Mouse (Mus musculus) forebrain, embryonic 12.5 days (tissue): ENCODE data around the gene Itgb7. TPM values are rescaled to one million over a fixed set of nuclear protein-coding genes. Genes with fewer than 3 reads are reported as not detected.
A peak's percentile ranks its signal among the peaks of the same experiment; 100 is the strongest.

Source experiments
- ATAC-seq: fragments of 200-750 bp; cut with Nextera tagmentation; 2 replicates; pipeline ENCODE4 v1.8.0; 2017; ENCODE audit warnings: moderate TSS enrichment; ENCODE audit not compliant: low FRiP score
- H3K27ac ChIP-seq: fragments of 300-500 bp; sonication (generic); 2 replicates; pipeline ENCODE4 v1.5.1; 2016; ENCODE audit warnings: mild to moderate bottlenecking
- H3K27me3 ChIP-seq: fragments of 300-500 bp; sonication (generic); 2 replicates; pipeline ENCODE4 v1.6.1; 2016; ENCODE audit warnings: mild to moderate bottlenecking
- H3K36me3 ChIP-seq: fragments of 300-500 bp; sonication (generic); replicated peaks from 2 replicates; pipeline ENCODE4 v1.6.1; 2016; ENCODE audit warnings: mild to moderate bottlenecking
- H3K4me1 ChIP-seq: fragments of 300-500 bp; sonication (generic); 2 replicates; pipeline ENCODE4 v1.6.1; 2016
- H3K4me2 ChIP-seq: fragments of 300-500 bp; sonication (generic); 2 replicates; pipeline ENCODE4 v1.6.1; 2016; ENCODE audit warnings: mild to moderate bottlenecking, moderate library complexity
- H3K4me3 ChIP-seq: fragments of 300-500 bp; sonication (generic); replicated peaks from 2 replicates; pipeline ENCODE4 v1.5.1; 2016; ENCODE audit warnings: mild to moderate bottlenecking
- H3K9ac ChIP-seq: fragments of 300-500 bp; sonication (generic); 2 replicates; pipeline ENCODE4 v1.6.1; 2016; ENCODE audit warnings: mild to moderate bottlenecking
- H3K9me3 ChIP-seq: fragments of 300-500 bp; sonication (generic); 2 replicates; pipeline ENCODE4 v1.6.1; 2016
- WGBS: fragments of 180-500 bp; shearing (Covaris S2); methylation state at CpG from one replicate; pipeline ENCODE4 v1.1.7; 2016; 5-methylcytosine and 5-hydroxymethylcytosine counted together
- polyA plus RNA-seq: library from polyadenylated mRNA; unstranded; fragments of >200 nt; fragmentation: Nextera tagmentation; extraction: Ambion mirVana; gene quantifications from 2 replicates; pipeline ENCODE4 v1.2.1, GENCODE M21; 2016

Itgb7 gene
- 0.65 and 0.88 TPM in 2 replicates for polyA plus RNA-seq

DNA sequence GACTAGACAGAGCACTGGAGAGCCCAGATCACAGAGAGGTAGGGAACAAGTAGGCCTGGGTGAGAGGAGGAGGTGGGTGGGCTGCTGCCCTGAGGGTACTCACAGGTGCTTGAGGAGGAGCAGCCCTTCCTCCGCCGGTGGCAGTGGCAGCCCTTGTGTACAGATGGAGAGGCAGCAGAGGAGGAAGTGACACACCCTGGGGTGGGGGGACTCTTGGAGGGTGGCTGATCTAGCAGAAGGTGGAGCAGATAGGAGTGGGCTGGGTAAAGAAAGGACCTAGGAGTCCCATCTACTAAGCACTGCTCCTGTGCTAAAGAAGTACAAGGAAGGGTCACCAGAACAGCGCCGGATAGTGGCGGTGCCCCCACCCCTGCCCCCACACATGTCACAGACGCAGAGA is at the start of gene Itgb7:
Gene Itgb7 (minus strand): TSS at position 197 of the 400 bp plus-strand sequence.
- Histone ChIP-seq H3K9me3 (no peaks in the 10 kb centered on the region), H3K27ac (no peak within 1 kb of the TSS), H3K36me3 (no peaks in the 10 kb centered on the region), H3K9ac (0 out of 2 replicates have a peak within 1 kb of the TSS, but pooled peaks have one; percentile 25), H3K27me3 (peaks cover 3% of the 10 kb centered on the region; the same call in 1 of the 2 replicates), H3K4me1 (peaks cover 16% of the 10 kb centered on the region), H3K4me3 (no peak within 1 kb of the TSS), H3K4me2 (no peak within 1 kb of the TSS)
- WGBS, result 53% methylated on average over 6 of the region's 6 CpGs
- no peak for ATAC-seq

DNA sequence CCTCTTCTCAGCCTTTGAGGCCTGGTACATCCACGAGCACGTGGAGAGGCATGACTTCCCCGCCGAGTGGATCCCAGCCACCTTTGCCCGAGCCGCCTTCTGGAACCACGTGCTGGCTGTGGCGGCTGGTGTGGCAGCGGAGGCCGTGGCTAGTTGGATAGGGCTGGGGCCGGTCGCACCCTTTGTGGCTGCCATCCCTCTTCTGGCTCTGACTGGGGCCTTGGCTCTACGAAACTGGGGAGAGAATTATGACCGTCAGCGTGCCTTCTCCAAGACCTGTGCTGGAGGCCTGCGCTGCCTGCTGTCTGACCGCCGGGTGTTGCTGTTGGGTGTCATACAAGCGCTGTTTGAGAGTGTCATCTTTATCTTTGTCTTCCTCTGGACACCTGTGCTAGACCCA is 48.9 kb upstream of the Itgb7 start:
- peaks cover 18% of the 10 kb centered on the region for H3K4me1 ChIP-seq
- H3K9me3 ChIP-seq, result no peaks in the 10 kb centered on the region
- no peak overlapping the region for H3K27ac ChIP-seq
- H3K27me3 ChIP-seq, result no peaks in the 10 kb centered on the region
- peaks cover 18% of the 10 kb centered on the region for H3K36me3 ChIP-seq
- H3K9ac ChIP-seq, result 0 out of 2 replicates have a peak overlapping the region, but pooled peaks have one; percentile 88
- H3K4me3 ChIP-seq, result peak overlapping the region; percentile 92
- WGBS, result 98% methylated on average over 19 of the region's 19 CpGs
- peak overlapping the region; percentile 93 for H3K4me2 ChIP-seq
- no peak for ATAC-seq

DNA sequence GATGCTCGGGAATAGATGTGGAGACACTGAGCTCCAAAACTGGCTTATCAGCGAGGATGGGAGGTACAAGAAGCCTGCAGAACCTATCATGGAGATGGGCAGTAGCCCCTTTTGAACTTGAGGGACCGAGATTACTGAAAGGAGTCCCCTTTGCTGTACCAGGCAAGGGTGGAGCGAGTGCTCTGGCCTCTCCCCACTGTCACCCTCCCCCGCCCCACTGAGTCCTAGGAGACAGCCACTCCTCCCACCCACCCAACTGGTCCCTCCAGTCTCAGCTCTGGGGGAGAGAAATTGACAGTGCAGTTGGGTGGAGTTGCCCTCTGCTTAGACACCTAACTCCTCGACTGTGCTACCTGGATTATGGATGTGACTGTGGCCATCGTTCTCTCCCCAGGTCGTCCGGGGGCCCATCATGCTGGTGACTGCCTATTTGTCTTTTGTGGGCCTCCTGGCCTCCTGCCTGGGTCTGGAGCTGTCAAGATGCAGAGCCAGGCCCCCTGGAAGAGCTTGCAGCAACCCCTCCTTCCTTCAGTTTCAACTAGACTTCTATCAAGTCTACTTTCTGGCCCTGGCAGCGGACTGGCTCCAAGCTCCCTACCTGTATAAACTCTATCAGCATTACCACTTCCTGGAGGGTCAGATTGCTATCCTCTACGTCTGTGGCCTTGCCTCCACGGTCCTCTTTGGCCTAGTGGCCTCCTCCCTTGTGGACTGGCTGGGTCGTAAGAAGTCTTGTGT is 48.2 kb upstream of the Itgb7 start:
- H3K27ac ChIP-seq, result peak overlapping the region; percentile 73
- peak overlapping the region; percentile 88 for H3K9ac ChIP-seq
- peaks cover 18% of the 10 kb centered on the region for H3K36me3 ChIP-seq
- peak overlapping the region; percentile 92 for H3K4me3 ChIP-seq
- peak; percentile 34; the same call in 1 of the 2 replicates for ATAC-seq
- 28% methylated on average over 13 of the region's 13 CpGs for WGBS
- H3K4me2 ChIP-seq, result peak overlapping the region; percentile 93
- H3K4me1 ChIP-seq, result peaks cover 18% of the 10 kb centered on the region
- H3K9me3 ChIP-seq, result no peaks in the 10 kb centered on the region
- no peaks in the 10 kb centered on the region for H3K27me3 ChIP-seq

DNA sequence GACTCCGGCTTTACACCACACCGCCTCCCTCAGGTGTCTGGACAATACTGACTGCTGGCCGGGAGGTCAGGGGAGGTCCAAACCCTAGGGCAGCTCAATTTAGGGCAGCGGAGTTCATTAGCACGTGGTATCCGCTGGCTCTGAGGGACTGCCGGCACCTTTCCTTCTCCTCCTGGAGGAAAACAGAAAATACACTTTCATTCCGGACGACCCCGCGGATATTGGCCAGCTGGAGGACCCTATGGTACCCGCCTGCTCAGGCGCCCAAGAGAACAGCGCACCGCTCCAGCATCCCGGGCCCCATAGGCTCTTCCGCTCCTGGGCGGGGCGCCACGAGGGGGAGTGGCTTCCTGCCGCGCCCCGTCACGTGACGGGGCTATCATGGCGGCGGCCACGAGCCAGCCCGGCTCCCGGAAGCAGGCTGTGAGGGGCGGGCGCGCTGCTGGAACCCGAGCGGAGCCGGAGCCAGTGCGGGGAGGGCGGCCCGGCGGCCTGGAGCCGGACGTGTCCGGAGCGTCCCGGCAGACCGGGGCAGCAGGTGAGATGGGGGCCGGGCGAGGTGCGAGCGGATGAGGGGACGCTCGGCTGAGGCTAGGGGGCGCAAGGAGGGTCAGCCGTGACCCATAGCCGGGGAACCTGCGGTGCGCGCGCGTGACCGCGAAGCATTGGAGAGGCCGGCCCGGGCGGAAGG is 47.5 kb upstream of the Itgb7 start, which contains the start of gene Mfsd5:
Gene Mfsd5 (plus strand): TSS at position 363 of the 691 bp plus-strand sequence.
- Histone ChIP-seq H3K9me3 (no peaks in the 10 kb centered on the region), H3K27me3 (no peaks in the 10 kb centered on the region), H3K9ac (peak within 1 kb of the TSS; percentile 88), H3K4me2 (peak within 1 kb of the TSS; percentile 93), H3K27ac (peak within 1 kb of the TSS; percentile 73), H3K36me3 (peaks cover 18% of the 10 kb centered on the region), H3K4me1 (peaks cover 18% of the 10 kb centered on the region), H3K4me3 (peak within 1 kb of the TSS; percentile 92)
- peak; percentile 98 for ATAC-seq
- WGBS, result under 1% methylated on average over 65 of the region's 65 CpGs

DNA sequence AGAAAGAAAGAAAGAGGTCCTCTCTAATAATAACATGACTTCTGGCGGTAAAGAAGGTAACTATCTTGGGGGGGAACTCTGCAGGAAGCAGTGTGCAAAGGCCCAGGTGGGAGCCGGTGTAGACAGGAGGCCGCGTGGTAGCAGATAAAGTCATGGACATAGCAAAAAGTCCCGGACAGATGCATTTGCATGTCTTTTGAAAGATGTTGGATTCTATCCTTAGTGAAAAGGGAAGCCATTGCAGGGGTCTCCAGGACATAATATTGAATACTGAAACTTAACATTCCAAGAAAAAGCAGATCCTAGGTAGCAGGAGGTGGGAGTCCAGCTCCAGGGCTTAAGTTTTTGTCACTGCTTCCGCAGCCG is 47.0 kb upstream of the Itgb7 start:
- Histone ChIP-seq H3K9me3 (no peaks in the 10 kb centered on the region), H3K27me3 (no peaks in the 10 kb centered on the region), H3K4me2 (peak overlapping the region; percentile 93), H3K36me3 (peaks cover 18% of the 10 kb centered on the region), H3K4me1 (peaks cover 18% of the 10 kb centered on the region), H3K27ac (peak overlapping the region; percentile 73), H3K4me3 (peak overlapping the region; percentile 92), H3K9ac (peak overlapping the region; percentile 88)
- WGBS, result 35% methylated on average over 7 of the region's 7 CpGs
- ATAC-seq, result peak; percentile 24; the same call in 1 of the 2 replicates

DNA sequence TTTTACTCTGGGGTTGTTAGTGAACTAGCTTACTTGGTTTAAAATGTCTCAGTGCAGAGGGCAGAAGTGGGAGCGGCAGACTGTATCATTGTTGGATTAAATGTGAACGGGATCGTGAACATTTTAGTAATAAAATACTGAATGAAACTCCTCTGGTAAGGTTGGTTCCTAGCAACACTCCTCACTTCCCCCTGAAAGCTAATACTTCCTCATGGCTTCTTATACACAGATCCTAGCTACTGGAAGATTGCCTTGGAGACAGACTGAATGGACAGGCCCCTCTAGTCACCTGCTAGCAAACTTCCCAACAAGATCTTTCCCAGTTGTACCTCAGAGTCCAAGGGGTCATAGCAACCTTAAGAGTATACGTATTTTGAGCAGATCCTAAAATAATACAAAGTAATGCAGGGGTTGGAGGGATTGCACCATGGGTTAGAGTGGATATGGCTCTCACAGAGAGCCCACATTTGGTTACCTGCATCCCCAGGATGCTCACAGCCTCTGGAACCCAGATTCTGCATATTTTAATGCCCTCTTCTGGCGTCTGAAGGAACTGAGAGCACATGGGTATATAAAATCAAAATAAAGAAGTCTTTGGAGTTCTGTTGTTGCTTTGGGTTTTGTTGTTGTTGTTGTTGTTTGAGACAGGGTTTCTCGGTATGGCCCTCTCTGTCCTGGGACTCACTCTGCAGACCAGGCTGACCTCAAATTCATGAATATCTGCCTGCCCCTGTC is 42.4 kb upstream of the Itgb7 start:
- Histone ChIP-seq H3K9me3 (no peaks in the 10 kb centered on the region), H3K27ac (no peak overlapping the region), H3K36me3 (no peaks in the 10 kb centered on the region), H3K4me2 (no peak overlapping the region), H3K27me3 (peaks cover 22% of the 10 kb centered on the region), H3K4me3 (no peak overlapping the region), H3K4me1 (peaks cover 14% of the 10 kb centered on the region), H3K9ac (no peak overlapping the region)
- ATAC-seq, result no peak
- 77% methylated on average over 6 of the region's 6 CpGs for WGBS

DNA sequence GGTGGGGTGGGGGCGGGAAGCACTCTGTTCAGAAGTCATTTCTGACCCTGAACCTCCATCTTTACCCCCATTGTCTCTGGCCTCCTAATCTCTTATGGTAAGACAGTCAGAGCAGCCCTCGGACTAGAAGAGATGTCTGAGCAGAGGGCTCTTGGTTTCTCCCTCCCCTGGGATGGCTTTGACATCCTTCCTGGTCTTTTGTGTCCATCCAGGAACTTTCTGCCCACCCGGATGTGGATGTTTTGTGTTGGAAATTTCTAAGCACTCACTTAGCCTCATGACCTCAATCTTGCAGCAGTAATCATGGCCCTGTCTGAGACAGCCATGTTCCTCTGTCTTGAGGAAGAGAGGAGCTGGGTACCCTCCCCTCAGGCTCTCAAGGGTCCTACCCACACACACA is 39.7 kb upstream of the Itgb7 start:
- WGBS, result 18% methylated on average over 3 of the region's 3 CpGs
- peaks cover 22% of the 10 kb centered on the region for H3K27me3 ChIP-seq
- H3K4me2 ChIP-seq, result no peak overlapping the region
- no peak overlapping the region for H3K9ac ChIP-seq
- peaks cover 10% of the 10 kb centered on the region for H3K4me1 ChIP-seq
- no peak for ATAC-seq
- no peaks in the 10 kb centered on the region for H3K36me3 ChIP-seq
- no peak overlapping the region for H3K27ac ChIP-seq
- H3K4me3 ChIP-seq, result no peak overlapping the region
- H3K9me3 ChIP-seq, result no peaks in the 10 kb centered on the region

DNA sequence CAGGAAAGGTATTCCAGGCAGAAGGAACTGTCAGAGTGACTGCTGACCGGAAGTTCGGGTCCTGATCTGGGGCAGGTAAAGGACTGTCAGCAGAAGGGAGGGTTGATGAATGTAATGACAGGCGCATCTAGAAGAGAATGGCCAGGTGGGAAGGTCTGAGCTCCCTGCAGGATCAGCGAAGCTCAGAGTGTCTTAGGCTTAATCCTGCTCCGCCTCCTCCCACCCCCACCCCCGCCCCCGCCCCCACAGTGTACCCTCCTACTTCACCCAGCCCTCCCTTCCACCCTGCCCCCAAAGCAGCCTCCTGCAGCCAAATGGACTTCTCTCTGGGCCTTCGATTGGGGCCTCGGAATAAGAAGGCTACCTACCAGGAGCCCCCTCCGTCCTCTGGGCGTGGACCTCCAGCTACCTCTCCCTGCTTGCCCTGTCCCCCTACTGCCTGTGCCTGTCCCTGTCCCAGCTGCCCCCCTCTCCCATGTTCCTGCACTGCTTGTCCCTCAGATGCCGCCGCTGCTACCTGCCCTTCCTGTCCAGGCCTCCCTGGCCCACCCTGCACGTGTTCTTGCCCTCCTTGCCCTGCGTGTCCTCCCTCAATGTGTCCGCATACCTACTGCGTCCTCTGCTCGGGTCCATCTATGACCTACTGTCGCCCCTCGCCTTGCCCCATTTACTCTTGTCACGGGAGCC is 38.7 kb upstream of the Itgb7 start, which contains the start of gene Gm9918:
Gene Gm9918 (plus strand): TSS at position 290 of the 687 bp plus-strand sequence.
- Histone ChIP-seq H3K4me2 (peak within 1 kb of the TSS; percentile 40), H3K4me3 (peak within 1 kb of the TSS; percentile 11), H3K36me3 (no peaks in the 10 kb centered on the region), H3K4me1 (peaks cover 10% of the 10 kb centered on the region), H3K27ac (no peak within 1 kb of the TSS), H3K27me3 (peaks cover 22% of the 10 kb centered on the region), H3K9ac (peak within 1 kb of the TSS; percentile 8; the same call in 1 of the 2 replicates), H3K9me3 (no peaks in the 10 kb centered on the region)
- WGBS, result 5% methylated on average over 20 of the region's 21 CpGs
- ATAC-seq, result no peak

DNA sequence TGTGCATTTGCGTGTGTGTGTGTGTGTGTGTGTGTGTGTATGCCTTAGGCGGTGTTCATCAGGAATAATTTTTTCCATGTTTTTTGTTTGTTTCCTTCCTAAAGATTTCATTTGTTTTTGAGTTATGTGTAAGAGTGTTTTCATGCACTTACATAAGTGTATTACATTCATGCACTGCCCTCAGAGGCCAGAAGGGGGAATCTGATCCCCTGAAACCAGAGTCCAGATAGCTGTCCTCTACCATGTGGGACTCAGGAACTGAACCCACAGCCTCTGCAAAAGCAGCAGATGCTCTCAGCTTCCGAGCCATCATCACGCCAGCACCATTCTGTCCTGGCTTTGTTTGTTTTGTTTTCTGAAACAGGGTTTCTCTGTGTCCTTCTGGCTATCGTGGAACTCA is 33.8 kb upstream of the Itgb7 start:
- H3K27me3 ChIP-seq, result peaks cover 11% of the 10 kb centered on the region
- no peak overlapping the region for H3K4me3 ChIP-seq
- H3K9me3 ChIP-seq, result no peaks in the 10 kb centered on the region
- WGBS, result 87% methylated on average over 5 of the region's 5 CpGs
- no peak overlapping the region for H3K9ac ChIP-seq
- H3K27ac ChIP-seq, result no peak overlapping the region
- no peak for ATAC-seq
- no peaks in the 10 kb centered on the region for H3K36me3 ChIP-seq
- H3K4me1 ChIP-seq, result peaks cover 5% of the 10 kb centered on the region
- no peak overlapping the region for H3K4me2 ChIP-seq

DNA sequence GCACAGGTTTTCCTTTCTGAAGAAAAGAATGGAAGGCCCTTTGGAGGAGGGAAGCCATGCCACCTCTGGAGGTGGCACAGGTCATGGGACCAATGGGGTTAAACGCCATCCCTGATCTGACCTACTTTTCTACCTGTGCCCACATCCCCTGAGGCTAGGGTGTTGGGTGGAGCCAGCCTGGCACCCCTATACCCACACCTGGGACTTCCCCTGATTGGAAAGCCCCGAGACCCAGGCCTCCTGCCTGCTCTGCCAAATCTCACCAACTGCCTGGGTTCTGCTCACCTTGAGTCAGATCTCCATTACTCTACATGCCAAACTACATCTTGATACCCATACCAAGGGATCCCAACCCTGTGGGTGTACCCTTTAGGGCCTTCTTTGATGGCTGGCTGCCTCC is 31.3 kb upstream of the Itgb7 start:
- Histone ChIP-seq H3K4me2 (no peak overlapping the region), H3K9ac (no peak overlapping the region), H3K4me3 (no peak overlapping the region), H3K4me1 (peaks cover 9% of the 10 kb centered on the region), H3K36me3 (no peaks in the 10 kb centered on the region), H3K27me3 (peaks cover 19% of the 10 kb centered on the region), H3K27ac (no peak overlapping the region), H3K9me3 (no peaks in the 10 kb centered on the region)
- ATAC-seq, result no peak
- whole genome bisulfite sequencing, result 75% methylated on average over 2 of the region's 2 CpGs

DNA sequence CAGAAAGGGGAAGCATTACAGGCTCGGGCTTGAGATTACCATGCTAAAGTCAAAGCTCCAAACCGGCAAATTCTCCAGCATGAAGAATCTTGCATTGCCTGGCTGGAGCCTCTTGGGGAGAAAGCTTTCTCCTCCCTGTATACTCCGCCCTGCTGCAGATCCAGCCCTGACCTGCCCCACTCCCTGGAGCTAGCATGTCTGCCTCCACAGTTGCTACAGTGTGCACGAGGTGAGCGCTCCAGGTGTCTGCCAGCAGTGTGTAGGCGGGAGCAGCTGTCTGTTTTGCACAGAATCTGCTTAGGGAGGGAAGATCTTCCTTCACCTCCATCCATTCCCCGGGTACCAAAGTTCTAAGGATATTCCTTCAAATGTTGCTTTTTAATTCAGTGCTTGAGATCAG is 30.8 kb upstream of the Itgb7 start:
- H3K9ac ChIP-seq, result no peak overlapping the region
- H3K9me3 ChIP-seq, result no peaks in the 10 kb centered on the region
- no peak overlapping the region for H3K27ac ChIP-seq
- WGBS, result 54% methylated on average over 7 of the region's 7 CpGs
- peaks cover 14% of the 10 kb centered on the region for H3K4me1 ChIP-seq
- no peak overlapping the region for H3K4me3 ChIP-seq
- H3K36me3 ChIP-seq, result no peaks in the 10 kb centered on the region
- ATAC-seq, result no peak
- H3K4me2 ChIP-seq, result no peak overlapping the region
- peaks cover 24% of the 10 kb centered on the region for H3K27me3 ChIP-seq
